Mouse (Mus musculus): ENCODE measurements around the gene Vmn1r46.

GRCm38 (mm10) chr6:89953556-89953955 lies 15.6 kb upstream of the Vmn1r46 start:
- TF ChIP-seq EP300 (IDR thresholded peaks at IDR 0.05; ENCODE audit: low read length) (no peak), MAX (IDR thresholded peaks at IDR 0.05; ENCODE audit: low read length) (no peak), POLR2AphosphoS2 (IDR thresholded peaks at IDR 0.05; ENCODE audit: low read depth, low read length) (no peak), NRF1 (IDR thresholded peaks at IDR 0.05; ENCODE audit: low read depth, low read length) (no peak), CTCF (conservative IDR thresholded peaks at IDR 0.05 in 1 of 2, IDR thresholded peaks at IDR 0.05 in 1 of 2; ENCODE audit: low read depth in 2 of 2, low read length in 2 of 2) (no peak), ZMIZ1 (IDR thresholded peaks at IDR 0.05; ENCODE audit: low read depth, low read length) (no peak), CHD2 (IDR thresholded peaks at IDR 0.05; ENCODE audit: low read length) (no peak), POLR2A (IDR thresholded peaks at IDR 0.05; ENCODE audit: low read depth, low read length) (no peak), HCFC1 (IDR thresholded peaks at IDR 0.05; ENCODE audit: low read depth, low read length) (no peak), UBTF (IDR thresholded peaks at IDR 0.05; ENCODE audit: low read depth, low read length) (no peak), JUND (conservative IDR thresholded peaks at IDR 0.05; ENCODE audit: low read depth, low read length) (no peak), SIN3A (IDR thresholded peaks at IDR 0.05; ENCODE audit: low read length) (no peak), NELFE (IDR thresholded peaks at IDR 0.05; ENCODE audit: low read depth, low read length) (no peak)

Data from CH12.LX (cell line).